Mouse (Mus musculus): ENCODE measurements at regions not wholly inside any gene's neighbourhood (a gene's known extent, or its start where the extent isn't known, plus 50 kb on each side); places are given as distances from the start of the nearest gene placed in this dataset.

DNA sequence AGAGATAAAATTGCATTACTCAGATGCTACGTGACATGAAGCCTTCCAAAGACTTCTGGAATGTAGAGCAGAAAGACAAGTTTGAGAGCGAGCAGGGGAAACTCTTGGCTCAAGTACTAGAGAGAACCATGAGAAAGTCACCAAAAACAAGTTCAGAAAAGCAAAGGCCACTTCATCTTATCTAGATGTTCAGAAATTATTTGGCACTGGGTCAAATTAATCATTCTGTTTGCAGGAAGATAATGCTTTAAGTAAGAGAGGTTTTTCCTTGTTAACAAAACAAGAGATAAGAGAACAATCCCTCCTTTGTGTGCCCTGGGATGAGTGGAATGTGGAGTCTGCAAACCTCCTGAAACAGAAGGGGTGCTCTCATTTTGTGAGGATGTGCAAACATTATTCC, 565.6 kb upstream of the C030005K15Rik start:
- DNase-seq (ENCODE audit: inconsistent ontology term): peak; percentile 58

DNA sequence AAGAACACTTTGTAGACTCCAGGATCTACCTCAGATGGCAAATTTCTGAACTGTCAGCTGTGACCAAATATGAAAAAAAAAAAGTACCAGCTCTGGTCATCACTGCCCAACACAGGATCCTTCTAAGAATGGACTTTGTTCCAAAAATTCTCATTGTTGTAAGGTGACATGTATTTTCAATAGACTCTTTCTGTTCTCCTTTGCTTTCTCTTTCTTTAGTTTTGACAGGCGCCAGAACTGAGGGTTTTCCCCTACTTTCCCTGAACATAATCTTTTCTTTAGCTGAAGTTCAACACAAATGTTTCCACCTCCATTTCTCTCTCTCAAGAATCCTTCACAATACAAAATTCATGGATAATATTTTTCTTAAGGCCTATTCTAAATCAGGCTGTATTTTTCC, 579.1 kb upstream of the C030005K15Rik start:
- DNase-seq (ENCODE audit: inconsistent ontology term): no peak

- DNase-seq (ENCODE audit: inconsistent ontology term): no peak
These were observed 583.1 kb upstream of the C030005K15Rik start for GRCm38 (mm10) chr10:98309667-98310066.

DNA sequence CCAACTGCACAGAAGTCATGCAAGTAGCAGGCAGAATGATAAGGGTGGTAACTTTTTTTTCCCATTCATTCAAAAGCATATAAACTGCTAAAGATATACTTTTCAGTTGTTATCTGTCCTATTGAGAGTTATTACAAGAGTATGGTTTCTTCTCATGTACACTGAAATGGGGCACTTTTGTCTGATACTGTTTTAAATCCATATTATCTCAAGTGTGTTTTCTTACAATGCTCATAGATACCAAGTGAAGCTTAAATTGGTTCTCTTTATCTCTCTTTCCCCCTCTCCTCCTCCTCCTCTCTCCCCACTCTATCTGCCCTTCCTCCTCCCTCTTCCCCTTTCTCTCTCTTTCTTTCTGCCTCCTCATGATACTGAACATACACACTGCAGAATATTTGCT, 584.8 kb upstream of the C030005K15Rik start:
- DNase-seq (ENCODE audit: inconsistent ontology term): no peak

DNA sequence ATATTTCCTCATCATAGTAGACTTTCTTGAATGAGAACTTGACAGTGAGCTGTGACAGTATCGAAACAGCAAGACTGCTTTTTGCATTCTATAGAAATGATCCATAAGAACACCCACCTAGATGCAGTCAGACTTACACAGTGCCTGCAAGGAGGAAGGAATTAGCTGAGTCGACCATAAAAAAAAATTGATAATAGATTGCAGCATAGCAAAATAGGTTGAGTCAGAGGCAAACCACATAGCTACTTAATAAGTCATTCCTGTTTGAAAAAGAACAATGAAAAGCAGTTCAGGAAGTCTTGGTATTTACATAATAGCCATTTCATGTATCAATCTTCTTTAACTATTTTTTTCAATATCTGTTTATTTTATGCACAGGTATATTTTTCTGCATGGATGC, 591.9 kb upstream of the C030005K15Rik start:
- DNase-seq (ENCODE audit: inconsistent ontology term): peak; percentile 50

GRCm38 (mm10) chr10:98323846-98324245, 590.4 kb upstream of the Atp2b1 start:
- DNase-seq (ENCODE audit: inconsistent ontology term): no peak

GRCm38 (mm10) chr10:98324591-98324990, 589.6 kb upstream of the Atp2b1 start:
- DNase-seq (ENCODE audit: inconsistent ontology term): peak; percentile 62

DNA sequence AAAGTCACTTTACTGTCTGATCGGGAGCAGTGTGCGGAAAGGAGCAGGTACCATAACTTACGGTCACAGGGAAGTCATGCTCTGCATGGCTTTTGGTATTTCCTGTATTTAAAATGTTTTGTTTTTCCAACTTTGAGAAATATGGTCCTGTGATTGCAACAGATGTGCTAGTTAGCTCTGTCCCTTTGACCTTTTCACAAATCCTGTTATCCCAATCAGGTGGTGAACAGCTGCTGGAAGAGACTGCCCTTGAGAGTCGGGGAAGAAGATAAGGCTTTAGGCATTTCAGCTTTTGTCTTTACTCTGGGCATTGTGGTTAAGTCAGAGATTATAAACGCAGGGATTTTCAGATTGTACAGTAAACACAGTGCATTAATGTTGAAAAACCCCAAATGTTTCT, 588.5 kb upstream of the Atp2b1 start:
- no peak for DNase-seq (ENCODE audit: inconsistent ontology term)

GRCm38 (mm10) chr10:98332682-98333081, 581.5 kb upstream of the Atp2b1 start:
- peak; percentile 58 for DNase-seq (ENCODE audit: inconsistent ontology term)

- DNase-seq (ENCODE audit: inconsistent ontology term): peak; percentile 89
These were observed 580.7 kb upstream of the Atp2b1 start for GRCm38 (mm10) chr10:98333411-98334067.

- DNase-seq (ENCODE audit: inconsistent ontology term): no peak
These were observed 570.4 kb upstream of the Atp2b1 start for GRCm38 (mm10) chr10:98343827-98344226.

DNA sequence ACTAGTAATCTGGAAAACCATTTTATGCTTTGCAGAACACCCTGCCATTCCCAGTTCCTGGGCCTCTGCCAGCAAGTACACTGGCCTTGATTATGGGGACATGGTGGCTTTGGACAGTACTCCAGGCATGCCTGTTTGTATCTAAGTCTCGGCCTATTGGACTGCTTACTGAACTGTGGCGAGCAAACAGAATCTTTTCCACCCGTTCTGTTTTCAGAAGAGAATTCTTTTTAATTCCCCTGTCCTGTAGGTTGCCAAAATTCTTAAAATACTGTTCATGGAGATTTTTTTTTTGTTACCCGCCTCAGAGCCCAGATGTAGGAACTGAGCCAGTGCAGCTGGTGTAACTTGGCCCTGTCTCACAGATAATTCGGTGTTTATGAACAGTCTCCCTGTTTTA, 564.7 kb upstream of the Atp2b1 start:
- peak; percentile 95 for DNase-seq (ENCODE audit: inconsistent ontology term)

- peak; percentile 46 for DNase-seq (ENCODE audit: inconsistent ontology term)
These were observed 563.8 kb upstream of the Atp2b1 start for GRCm38 (mm10) chr10:98350318-98350926.

DNA sequence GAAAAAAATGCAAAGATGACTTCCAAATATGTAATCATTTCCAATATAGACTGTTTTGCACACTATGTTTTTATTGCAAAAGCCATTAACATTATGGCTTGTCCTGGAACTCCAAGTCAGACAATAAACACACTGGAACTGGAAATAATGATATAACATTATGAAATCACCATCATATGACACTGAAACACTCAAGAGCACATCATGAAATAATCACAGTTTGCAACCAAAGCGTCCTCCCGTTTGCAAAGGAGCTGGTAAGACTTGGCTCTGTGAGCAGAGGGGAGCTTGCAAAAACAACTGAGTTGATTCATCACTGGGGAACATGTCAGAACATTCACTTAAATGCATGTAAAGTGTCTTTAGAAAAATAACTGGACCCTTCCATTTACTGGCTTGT, 562.1 kb upstream of the Atp2b1 start:
- no peak for DNase-seq (ENCODE audit: inconsistent ontology term)

- no peak for DNase-seq (ENCODE audit: inconsistent ontology term)
These were observed 559.7 kb upstream of the Atp2b1 start for GRCm38 (mm10) chr10:98354486-98354885.

- no peak for DNase-seq (ENCODE audit: inconsistent ontology term)
These were observed 549.6 kb upstream of the Atp2b1 start for GRCm38 (mm10) chr10:98364604-98365003.

- DNase-seq (ENCODE audit: inconsistent ontology term): peak; percentile 53
These were observed 541.6 kb upstream of the Atp2b1 start for GRCm38 (mm10) chr10:98372561-98372960.

DNA sequence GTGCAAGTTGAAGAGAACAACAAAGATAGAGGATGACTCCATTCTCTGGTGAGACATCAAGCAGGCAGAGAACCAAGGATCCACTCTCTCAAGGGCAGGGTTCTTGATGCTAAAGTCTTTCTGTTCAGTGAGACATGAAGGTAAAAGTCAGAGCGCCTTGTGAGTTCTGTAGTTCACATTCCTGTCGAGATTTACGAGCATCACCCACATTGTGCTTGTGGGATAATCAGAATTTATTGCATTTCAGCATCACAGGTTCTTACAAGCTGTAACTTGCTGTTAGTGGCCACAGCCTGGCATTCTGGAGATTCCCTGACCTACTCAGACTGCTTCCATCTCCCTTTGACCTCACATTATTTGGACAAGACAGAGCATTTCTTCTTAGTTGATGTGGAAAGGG, 540.9 kb upstream of the Atp2b1 start:
- DNase-seq (ENCODE audit: inconsistent ontology term): peak; percentile 62

DNA sequence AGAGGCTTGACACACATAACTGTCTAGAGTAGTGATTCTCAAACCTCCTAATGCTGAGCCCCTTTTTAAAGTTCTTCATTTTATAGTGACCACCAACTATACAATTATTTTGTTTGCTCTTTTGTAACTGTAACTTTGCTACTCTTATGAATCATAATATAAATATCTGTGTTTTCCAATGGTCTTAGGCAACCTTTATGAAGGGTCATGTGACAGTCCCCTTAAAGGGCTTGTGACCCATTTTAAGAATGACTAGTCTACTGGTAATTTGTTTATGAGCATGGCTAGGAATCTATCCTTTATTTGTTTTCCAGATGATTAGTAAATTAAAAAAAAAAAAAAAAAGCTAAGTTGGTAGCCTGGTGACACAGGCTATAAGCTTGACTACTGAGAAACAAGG, 539.5 kb upstream of the Atp2b1 start:
- peak; percentile 28 for DNase-seq (ENCODE audit: inconsistent ontology term)

GRCm38 (mm10) chr10:98388543-98388942, 525.7 kb upstream of the Atp2b1 start:
- no peak for DNase-seq (ENCODE audit: inconsistent ontology term)

- peak; percentile 24 for DNase-seq (ENCODE audit: inconsistent ontology term)
These were observed 514.3 kb upstream of the Atp2b1 start for GRCm38 (mm10) chr10:98399864-98400263.

DNA sequence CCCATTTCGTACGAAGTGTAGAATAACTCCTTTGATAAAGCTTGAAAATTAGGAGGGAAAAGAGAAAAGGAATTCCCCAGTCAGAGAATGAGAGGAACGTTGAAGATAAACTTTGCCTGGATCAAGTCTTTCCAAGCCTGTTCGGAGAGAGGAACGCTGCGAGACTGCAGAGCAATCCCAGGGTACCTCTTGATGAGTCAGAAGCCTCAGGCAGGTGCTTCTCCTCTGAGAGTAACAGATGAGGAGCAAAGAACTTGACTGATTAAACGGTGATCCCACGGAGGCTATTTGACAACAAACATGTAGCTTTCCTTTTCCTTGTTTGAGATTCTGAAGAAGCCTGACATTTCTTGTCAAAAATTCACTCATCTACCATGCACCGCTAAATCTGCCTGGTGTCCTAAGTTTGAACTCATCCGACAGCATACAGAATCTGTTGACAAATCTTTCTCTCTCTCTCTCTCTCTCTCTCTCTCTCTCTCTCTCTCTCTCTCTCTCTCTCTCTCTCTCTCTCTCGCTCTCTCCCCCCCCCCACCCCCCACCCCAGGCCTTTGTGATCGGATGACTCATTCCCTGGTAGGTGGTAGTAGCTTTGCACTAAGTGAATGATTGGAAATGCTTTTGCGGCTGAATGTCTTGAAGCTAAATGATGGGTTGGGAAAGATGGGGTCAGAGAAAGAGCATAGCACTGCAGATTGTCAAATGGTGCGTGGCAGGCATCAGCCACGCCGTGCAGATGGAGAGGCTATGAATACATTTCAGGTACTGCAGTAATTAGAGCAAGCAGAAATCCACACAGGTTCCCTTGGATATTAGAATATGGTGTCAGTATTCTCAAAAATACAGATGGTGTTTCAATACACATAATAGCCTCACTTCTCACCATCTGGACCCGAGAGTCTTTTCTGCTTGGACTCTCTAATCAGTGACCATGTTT, 496.1 kb upstream of the Atp2b1 start:
- DNase-seq (ENCODE audit: inconsistent ontology term): peak; percentile 76

- no peak for DNase-seq (ENCODE audit: inconsistent ontology term)
These were observed 489.8 kb upstream of the Atp2b1 start for GRCm38 (mm10) chr10:98424450-98424849.

All from Muller cell, postnatal 12 days (primary cell).